Mouse (Mus musculus) hindbrain, postnatal 0 days (tissue): Measurements from ENCODE around the gene Irs1. TPM values are rescaled to one million over a fixed set of nuclear protein-coding genes. Genes with fewer than 3 reads are reported as not detected.
A peak's percentile ranks its signal among the peaks of the same experiment; 100 is the strongest.

Source experiments
- ATAC-seq: fragments of 200-750 bp; cut with Nextera tagmentation; 2 replicates; pipeline ENCODE4 v1.8.0; 2017; ENCODE audit warnings: mild to moderate bottlenecking, moderate TSS enrichment, moderate library complexity
- DNase-seq: peaks from one replicate; pipeline ENCODE4 v3.0.0-alpha.2; 2015; ENCODE audit warnings: low spot score
- H3K27ac ChIP-seq: fragments of 300-500 bp; sonication (generic); 2 replicates; pipeline ENCODE4 v1.5.1; 2014; ENCODE audit warnings: mild to moderate bottlenecking
- H3K27me3 ChIP-seq: fragments of 300-500 bp; sonication (generic); 2 replicates; pipeline ENCODE4 v1.6.1; 2014; ENCODE audit warnings: low read length, mixed read lengths; ENCODE audit not compliant: insufficient read depth
- H3K36me3 ChIP-seq: fragments of 300-500 bp; sonication (generic); 2 replicates; pipeline ENCODE4 v1.6.1; 2014; ENCODE audit warnings: low read length, mixed read lengths; ENCODE audit not compliant: insufficient read depth
- H3K4me1 ChIP-seq: fragments of 300-500 bp; sonication (generic); 2 replicates; pipeline ENCODE4 v1.6.1; 2014; ENCODE audit warnings: antibody characterized with exemption, low read length, mixed read lengths; ENCODE audit not compliant: insufficient read depth
- H3K4me2 ChIP-seq: fragments of 300-500 bp; sonication (generic); 2 replicates; pipeline ENCODE4 v1.6.1; 2014; ENCODE audit warnings: low read depth, mild to moderate bottlenecking, low read length, moderate library complexity, mixed read lengths
- H3K4me3 ChIP-seq: fragments of 300-500 bp; sonication (generic); 2 replicates; pipeline ENCODE4 v1.5.1; 2014; ENCODE audit warnings: low read length
- H3K9ac ChIP-seq: fragments of 300-500 bp; sonication (generic); replicated peaks from 2 replicates; pipeline ENCODE4 v1.6.1; 2014; ENCODE audit warnings: mild to moderate bottlenecking, low read length, moderate library complexity, mixed read lengths
- H3K9me3 ChIP-seq: fragments of 300-500 bp; sonication (generic); 2 replicates; pipeline ENCODE4 v1.6.1; 2016; ENCODE audit warnings: low read length, mixed read lengths
- CTCF ChIP-seq: IDR thresholded peaks from 2 replicates; pipeline ENCODE4 v1.5.1; 2016; ENCODE audit warnings: antibody characterized with exemption, control low read depth, low read depth
- WGBS: fragments of 180-500 bp; shearing (Covaris S2); extraction: QIAGEN DNeasy Blood & Tissue Kit; methylation state at CpG from one replicate; pipeline ENCODE4 v1.1.7; 2014; 5-methylcytosine and 5-hydroxymethylcytosine counted together
- polyA plus RNA-seq: library from polyadenylated mRNA; unstranded; fragments of >200 nt; fragmentation: Nextera tagmentation; extraction: Ambion mirVana; gene quantifications from 2 replicates; pipeline ENCODE4 v1.2.1, GENCODE M21; 2015
- total RNA-seq: library from RNA; depleted of rRNA; stranded (reverse); fragments of >200 nt; gene quantifications from 2 replicates; pipeline ENCODE4 v1.2.3, GENCODE M21; 2014; rRNA removed

The Irs1 gene
- total and polyA plus RNA-seq, 2 experiments from 2014 or later = 5.9 to 67.2 TPM

DNA sequence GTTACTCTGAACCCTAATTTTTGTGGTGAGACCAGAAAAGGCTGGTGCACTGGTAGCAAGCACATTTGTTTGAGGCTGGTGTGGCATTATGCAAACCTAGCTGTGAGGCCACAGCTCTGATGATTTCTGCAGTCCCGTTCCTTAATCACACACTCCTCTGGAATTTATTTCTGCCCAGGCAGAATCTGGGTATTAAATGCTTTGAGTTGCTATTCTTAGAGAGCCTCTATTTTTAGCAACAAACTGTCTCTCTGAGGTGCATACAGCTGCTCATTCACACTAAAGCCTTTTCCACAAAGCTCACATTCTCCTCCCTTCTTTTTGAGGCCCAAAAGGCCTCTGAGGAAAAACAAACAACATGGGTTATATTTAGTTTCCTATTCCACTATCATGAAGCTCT lies 91.3 kb downstream of the Irs1 start:
- DNase-seq = peak; percentile 9
- WGBS = 20% methylated on average over 1 of the region's 1 CpGs
- Histone ChIP-seq H3K4me1 (no peaks in the 10 kb centered on the region; the same call in 1 of the 2 replicates), H3K4me2 (no peak overlapping the region), H3K9me3 (no peaks in the 10 kb centered on the region), H3K36me3 (no peaks in the 10 kb centered on the region), H3K9ac (no peak overlapping the region), H3K27ac (no peak overlapping the region), H3K27me3 (0 out of 2 replicates have a peak, but pooled peaks cover 3% of the 10 kb centered on the region), H3K4me3 (no peak overlapping the region)
- no peak for ATAC-seq
- no peak for TF ChIP-seq CTCF

DNA sequence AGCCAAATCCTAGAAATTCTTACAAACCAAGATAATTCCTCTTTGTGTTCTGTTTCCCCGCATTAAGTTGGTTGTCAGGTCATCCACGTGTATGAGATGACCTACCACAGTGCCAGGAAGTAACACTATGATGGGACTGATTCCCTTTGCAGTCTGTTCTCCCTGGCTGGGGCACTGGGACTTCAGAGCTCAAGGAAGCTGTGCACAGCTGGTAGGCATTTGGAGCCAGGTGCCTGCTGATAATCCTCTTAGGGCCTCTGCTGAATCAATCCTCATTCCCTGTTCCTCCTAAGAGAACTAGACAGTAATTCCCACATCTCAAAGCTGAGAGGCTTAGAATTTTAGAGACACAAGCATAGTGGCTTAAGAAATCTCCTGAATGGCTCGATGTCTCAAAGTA lies 99.6 kb downstream of the Irs1 start:
- H3K36me3 ChIP-seq = no peaks in the 10 kb centered on the region
- H3K27me3 ChIP-seq = no peaks in the 10 kb centered on the region
- ATAC-seq (0 out of 2 replicates have a peak, but pooled peaks have one; percentile 43), DNase-seq (peak; percentile 31)
- H3K9ac ChIP-seq = no peak overlapping the region
- no peak overlapping the region for H3K4me2 ChIP-seq
- H3K9me3 ChIP-seq = no peaks in the 10 kb centered on the region
- H3K4me1 ChIP-seq = no peaks in the 10 kb centered on the region
- H3K4me3 ChIP-seq = no peak overlapping the region
- WGBS = 45% methylated on average over 3 of the region's 3 CpGs
- no peak for TF ChIP-seq CTCF
- no peak overlapping the region for H3K27ac ChIP-seq

DNA sequence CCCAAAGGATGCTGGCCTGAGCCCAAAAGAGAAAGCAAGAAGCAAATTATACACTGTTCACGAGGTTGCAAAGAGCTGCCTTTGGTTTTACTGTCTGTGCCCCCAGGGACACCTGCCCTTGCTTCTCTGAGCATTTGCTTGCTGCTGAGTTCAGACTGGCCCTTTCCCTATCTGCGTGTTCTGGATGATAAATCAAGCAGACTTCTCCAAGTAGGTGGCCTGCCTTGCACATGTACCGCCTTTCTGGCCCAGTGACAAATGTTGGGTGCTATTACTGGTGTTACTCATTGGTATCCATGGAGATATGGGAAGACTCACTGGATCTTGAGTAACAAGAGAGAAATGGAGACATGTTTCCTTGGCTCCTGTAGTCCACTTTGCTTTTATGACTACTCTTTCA lies 101.7 kb downstream of the Irs1 start:
- Histone ChIP-seq H3K4me2 (no peak overlapping the region), H3K4me1 (no peaks in the 10 kb centered on the region), H3K36me3 (no peaks in the 10 kb centered on the region), H3K4me3 (no peak overlapping the region), H3K9me3 (no peaks in the 10 kb centered on the region), H3K9ac (no peak overlapping the region), H3K27me3 (no peaks in the 10 kb centered on the region), H3K27ac (no peak overlapping the region)
- DNase-seq = peak; percentile 71
- WGBS = 35% methylated on average over 3 of the region's 3 CpGs
- peak; percentile 68; the same call in 1 of the 2 replicates for ATAC-seq
- no peak for TF ChIP-seq CTCF

DNA sequence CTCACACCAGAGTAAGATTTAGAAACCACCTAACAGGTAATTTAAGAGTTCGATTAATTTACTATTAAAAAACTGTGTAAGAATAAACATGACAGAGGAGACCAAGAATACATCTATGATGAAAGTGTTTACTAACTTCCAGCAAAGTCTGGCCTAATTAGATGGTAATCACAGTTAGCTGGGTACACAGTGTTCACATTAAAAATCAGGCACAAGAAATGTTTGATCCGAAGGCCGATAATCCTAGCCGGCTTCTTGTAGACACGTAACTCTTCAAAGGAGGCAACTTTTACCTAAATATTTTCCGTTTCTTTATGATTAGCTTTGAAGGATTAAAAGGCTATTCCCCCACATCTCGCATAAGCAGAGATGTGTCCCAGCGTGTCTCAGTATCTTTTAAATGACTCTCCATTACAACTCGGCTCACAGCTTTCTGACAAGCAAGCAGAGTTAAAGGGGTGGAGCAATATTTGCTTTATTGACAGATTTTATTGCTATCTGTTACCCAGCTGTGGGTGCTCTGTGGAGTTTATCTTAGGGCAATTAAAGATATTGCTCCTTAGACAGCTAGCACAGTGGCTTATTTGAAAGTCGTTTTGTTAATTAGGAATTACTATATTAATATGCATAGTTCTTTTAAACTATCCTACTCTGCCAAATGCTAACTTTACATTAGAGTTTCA lies 102.5 kb downstream of the Irs1 start:
- no peak for ATAC-seq
- WGBS = 81% methylated on average over 10 of the region's 10 CpGs

DNA sequence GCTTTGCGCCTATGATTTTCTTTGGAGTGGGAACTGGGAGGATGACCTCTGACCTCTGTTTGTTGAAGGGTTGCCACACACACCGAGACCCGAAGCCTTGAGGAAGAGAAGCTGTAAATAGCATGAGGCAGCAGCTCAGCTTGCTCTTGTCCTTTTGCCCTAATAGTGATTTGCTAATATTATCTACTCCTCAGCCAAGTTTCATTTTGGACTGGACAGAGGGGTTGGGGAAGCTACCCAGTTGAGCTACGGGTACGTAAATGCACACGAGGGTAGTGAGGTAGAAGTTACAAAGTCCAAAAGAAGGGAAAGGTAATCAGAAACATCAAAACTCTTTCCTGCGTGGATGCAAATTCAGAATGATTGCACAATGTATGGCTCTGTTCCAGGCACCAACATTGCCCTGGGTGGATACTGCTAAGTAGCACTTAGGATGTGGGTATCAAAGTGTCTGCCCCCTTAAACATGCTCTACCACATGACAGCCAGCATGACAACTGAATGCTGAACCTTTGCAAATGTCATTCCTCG lies 107.2 kb downstream of the Irs1 start:
- Histone ChIP-seq H3K4me1 (no peaks in the 10 kb centered on the region), H3K4me2 (no peak overlapping the region), H3K27me3 (no peaks in the 10 kb centered on the region), H3K36me3 (no peaks in the 10 kb centered on the region), H3K9me3 (no peaks in the 10 kb centered on the region), H3K9ac (no peak overlapping the region), H3K4me3 (no peak overlapping the region), H3K27ac (no peak overlapping the region)
- DNase-seq (no peak), ATAC-seq (no peak)
- no peak for TF ChIP-seq CTCF
- WGBS = 74% methylated on average over 8 of the region's 8 CpGs

More for the DNA sequence above, 102.5 kb downstream of the Irs1 start:
- H3K4me2 ChIP-seq = no peak overlapping the region
- no peaks in the 10 kb centered on the region for H3K4me1 ChIP-seq
- no peak for DNase-seq
- no peak overlapping the region for H3K27ac ChIP-seq
- H3K9ac ChIP-seq = no peak overlapping the region
- no peak overlapping the region for H3K4me3 ChIP-seq
- TF ChIP-seq CTCF = no peak
- no peaks in the 10 kb centered on the region for H3K36me3 ChIP-seq
- no peaks in the 10 kb centered on the region for H3K9me3 ChIP-seq
- H3K27me3 ChIP-seq = no peaks in the 10 kb centered on the region

Other genes starting within 250 kb of the Irs1 start
- gene Gm9747, start 58.3 kb downstream of the Irs1 start, total RNA-seq = not detected in 2 replicates
- 17.5 and 17.7 TPM in 2 replicates for gene Gm9747, start 58.3 kb downstream of the Irs1 start, polyA plus RNA-seq
- gene Rhbdd1, start 25.0 kb upstream of the Irs1 start, total RNA-seq = 3.8 and 5.1 TPM in 2 replicates
- gene Rhbdd1, start 25.0 kb upstream of the Irs1 start, polyA plus RNA-seq = 2.7 and 3.2 TPM in 2 replicates